In the genomic region with DNA sequence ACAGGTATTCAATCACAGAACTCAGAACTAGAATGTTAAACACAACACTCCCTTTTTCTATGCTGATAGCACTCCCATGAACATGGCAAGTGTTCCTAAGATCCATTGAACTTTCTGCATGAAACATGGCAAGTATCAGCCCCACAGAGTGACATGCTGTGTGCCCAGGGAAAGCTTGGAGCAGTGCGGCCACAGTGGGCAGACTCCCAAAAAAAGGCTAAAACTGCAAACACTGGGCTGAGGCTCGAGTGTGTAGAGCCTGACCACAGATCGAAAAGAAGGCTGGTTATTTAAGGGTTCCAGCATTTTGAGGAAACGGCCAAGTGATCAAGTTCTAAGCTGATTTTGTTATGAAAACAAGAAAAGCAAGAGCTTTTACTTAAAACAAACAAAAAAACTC, we compare ENCODE assay signal across 22 mouse cellular contexts.
DNase-seq lines count a peak whose midpoint lies in the region; ATAC-seq and TF ChIP-seq lines count a peak whose summit lies in the region.
"Had no signal": no experiment of that assay in that cellular context is flagged by ENCODE, and none has a peak within 500 bp of the region (broad histone marks: within the 10 kb centered on the region; RNA-seq: fewer than 3 reads in every experiment).

No protein-coding gene starts in this region.

- 18% methylated on average over 4 of the region's 4 CpGs for WGBS in liver, adult 2 months
- 72% methylated on average over 4 of the region's 4 CpGs for WGBS in liver, embryonic 11.5 days

- H3K36me3 ChIP-seq in liver, adult 2 months (ENCODE audit: control insufficient read depth, insufficient read depth, low read length), result no peaks in the 10 kb centered on the region
- H3K36me3 ChIP-seq in liver, embryonic 11.5 days (ENCODE audit: control insufficient read depth, insufficient read depth, low read length), result no peaks in the 10 kb centered on the region

- TF ChIP-seq POLR2A in liver, adult 2 months (IDR thresholded peaks at IDR 0.05; ENCODE audit: extremely low read depth, insufficient read depth, low read length), result no peak

- H3K9ac ChIP-seq in liver, adult 2 months (ENCODE audit: low read depth, low read length), result no peak overlapping the region
- H3K9ac ChIP-seq in liver, embryonic 11.5 days (ENCODE audit: low read depth, low read length), result no peak overlapping the region
- H3K9ac ChIP-seq: embryonic facial prominence, embryonic 13.5 days; forebrain, embryonic 13.5 days; hindbrain, embryonic 12.5 days; hindbrain, embryonic 15.5 days had no signal

- H3K4me1 ChIP-seq in liver, adult 2 months (ENCODE audit: control insufficient read depth, insufficient read depth, low read length), result peaks cover 2% of the 10 kb centered on the region
- no peaks in the 10 kb centered on the region for H3K4me1 ChIP-seq in liver, embryonic 11.5 days (replicated peaks; ENCODE audit: control insufficient read depth, insufficient read depth, low read length)

- DNase-seq in cerebellum, adult 18-20 months, result peak; percentile 17 to 22
- no peak for DNase-seq in cerebellum, adult 11 months
- peak; percentile 31 to 56 for DNase-seq in cerebellum, postnatal 10 days
- no peak for DNase-seq in cerebellum, adult 9-10 months
- DNase-seq in liver, adult 2 months (ENCODE audit: extremely low read depth, low read depth, low spot score), result peak; percentile 64
- DNase-seq in liver, embryonic 11.5 days (ENCODE audit: low spot score), result no peak
- DNase-seq in B cell, adult 2 months, result no peak
- DNase-seq: adrenal gland, adult 2 months; adrenal gland, postnatal 14 days; gastrocnemius, postnatal 10 days; gastrocnemius, postnatal 36 days had no signal

- H3K4me2 ChIP-seq in liver, embryonic 11.5 days, result no peak overlapping the region
- H3K4me2 ChIP-seq: embryonic facial prominence, embryonic 13.5 days; forebrain, embryonic 13.5 days; heart, embryonic 11.5 days; hindbrain, embryonic 12.5 days; hindbrain, embryonic 15.5 days had no signal

- no peaks in the 10 kb centered on the region for H3K27me3 ChIP-seq in liver, adult 2 months (ENCODE audit: control insufficient read depth, insufficient read depth, low read length)
- no peaks in the 10 kb centered on the region for H3K27me3 ChIP-seq in liver, embryonic 11.5 days (replicated peaks; ENCODE audit: control insufficient read depth, insufficient read depth, low read length)
- H3K27me3 ChIP-seq: CH12.LX; embryonic facial prominence, embryonic 13.5 days; forebrain, embryonic 13.5 days; hindbrain, embryonic 12.5 days; hindbrain, embryonic 15.5 days; Patski had no signal

- no peak overlapping the region for H3K27ac ChIP-seq in liver, adult 2 months (replicated peaks; ENCODE audit: insufficient read depth, low read depth, low read length)
- H3K27ac ChIP-seq in liver, embryonic 11.5 days (ENCODE audit: low read depth, low read length), result no peak overlapping the region
- H3K27ac ChIP-seq: embryonic facial prominence, embryonic 13.5 days; forebrain, embryonic 10.5 days; forebrain, embryonic 13.5 days; hindbrain, embryonic 12.5 days; hindbrain, embryonic 15.5 days had no signal

- ATAC-seq in liver, embryonic 11.5 days (replicated peaks; ENCODE audit: low FRiP score), result no peak
- ATAC-seq: forebrain, embryonic 13.5 days; forebrain, embryonic 16.5 days; intestine, postnatal 0 days; Patski had no signal

- no peaks in the 10 kb centered on the region for H3K9me3 ChIP-seq in liver, embryonic 11.5 days (ENCODE audit: control insufficient read depth, low read length)
- H3K9me3 ChIP-seq: embryonic facial prominence, embryonic 13.5 days; forebrain, embryonic 10.5 days; forebrain, embryonic 13.5 days; G1E; hindbrain, embryonic 12.5 days; hindbrain, embryonic 15.5 days had no signal

- TF ChIP-seq CTCF in liver, adult 2 months (IDR thresholded peaks at IDR 0.05; ENCODE audit: low read depth, low read length), result no peak

- peaks cover 7% of the 10 kb centered on the region; the same call in 1 of the 2 replicates for H3K79me2 ChIP-seq in liver, adult 2 months (ENCODE audit: control insufficient read depth, insufficient read depth, low read length)

- H3K4me3 ChIP-seq in liver, adult 2 months (ENCODE audit: insufficient read depth, low read depth, low read length), result no peak overlapping the region
- H3K4me3 ChIP-seq in liver, embryonic 11.5 days (ENCODE audit: low read depth, low read length), result no peak overlapping the region
- H3K4me3 ChIP-seq: embryonic facial prominence, embryonic 13.5 days; forebrain, embryonic 10.5 days; forebrain, embryonic 13.5 days; hindbrain, embryonic 12.5 days; hindbrain, embryonic 15.5 days had no signal

Comparison
In these comparisons a context has a peak if more than half of its experiments do, and no peak if none do; other contexts are left out.
1. DNase-seq: peak in cerebellum, adult 18-20 months (2 of 2), cerebellum, postnatal 10 days (2 of 2) and liver, adult 2 months (single experiment); none in cerebellum, adult 11 months (single experiment), cerebellum, adult 9-10 months (single experiment), liver, embryonic 11.5 days (single experiment) and B cell, adult 2 months (0 of 2).